In genomic region chr13:119069581-119069936, GRCm38 (mm10) we compare ENCODE assay signal across 13 mouse cellular contexts.
"Had no signal": no experiment of that assay in that cellular context is flagged by ENCODE, and none has a peak within 500 bp of the region (broad histone marks: within the 10 kb centered on the region; RNA-seq: fewer than 3 reads in every experiment).

No protein-coding gene starts in this region.

- H3K9me3 ChIP-seq: intestine, embryonic 15.5 days; kidney, embryonic 15.5 days; limb, embryonic 15.5 days; midbrain, embryonic 10.5 days; midbrain, embryonic 15.5 days; neural tube, embryonic 13.5 days; stomach, embryonic 15.5 days had no signal

- H3K4me2 ChIP-seq: intestine, embryonic 15.5 days; kidney, embryonic 15.5 days; limb, embryonic 15.5 days; midbrain, embryonic 15.5 days; neural tube, embryonic 13.5 days; stomach, embryonic 15.5 days had no signal

- H3K9ac ChIP-seq: intestine, embryonic 15.5 days; kidney, embryonic 15.5 days; limb, embryonic 15.5 days; liver, embryonic 14.5 days; midbrain, embryonic 15.5 days; neural tube, embryonic 13.5 days; stomach, embryonic 15.5 days had no signal

- H3K4me1 ChIP-seq: intestine, embryonic 15.5 days; kidney, embryonic 15.5 days; limb, embryonic 15.5 days; midbrain, embryonic 10.5 days; midbrain, embryonic 15.5 days; neural tube, embryonic 13.5 days; stomach, embryonic 15.5 days had no signal

- H3K36me3 ChIP-seq: intestine, embryonic 15.5 days; kidney, embryonic 15.5 days; limb, embryonic 15.5 days; midbrain, embryonic 10.5 days; midbrain, embryonic 15.5 days; neural tube, embryonic 13.5 days; stomach, embryonic 15.5 days had no signal

- H3K27ac ChIP-seq: intestine, embryonic 15.5 days; kidney, embryonic 15.5 days; limb, embryonic 15.5 days; liver, embryonic 14.5 days; midbrain, embryonic 10.5 days; midbrain, embryonic 15.5 days; neural tube, embryonic 13.5 days; stomach, embryonic 15.5 days had no signal

- DNase-seq: kidney, adult 18-20 months; kidney, postnatal 25 days; retina, postnatal 1 day; right cerebral cortex, postnatal 4 days; thymus, postnatal 4 days had no signal

- H3K27me3 ChIP-seq: intestine, embryonic 15.5 days; kidney, embryonic 15.5 days; limb, embryonic 15.5 days; midbrain, embryonic 15.5 days; neural tube, embryonic 13.5 days; stomach, embryonic 15.5 days had no signal

- H3K4me3 ChIP-seq: intestine, embryonic 15.5 days; kidney, embryonic 15.5 days; limb, embryonic 15.5 days; midbrain, embryonic 10.5 days; midbrain, embryonic 15.5 days; neural tube, embryonic 13.5 days; stomach, embryonic 15.5 days had no signal

- ATAC-seq: intestine, embryonic 15.5 days; midbrain, embryonic 15.5 days had no signal
